Mouse (Mus musculus): ENCODE results near the gene Usp29. TPM values are rescaled to one million over a fixed set of nuclear protein-coding genes. Genes with fewer than 3 reads are reported as not detected.

Usp29 gene
- total and polyA plus RNA-seq, 3 experiments: not detected

GRCm38 (mm10) chr7:6868831-6869230, 138.5 kb downstream of the Usp29 start:
- peaks cover 28% of the 10 kb centered on the region for H3K9me3 ChIP-seq (replicated peaks; ENCODE audit: low read length)
- dilution Hi-C loops (cut with MboI; ENCODE audit: extremely low pct_ligation_motif_present, extremely low pct_unique_long_range_greater_than_20kb, low sequenced_read_pairs) (no loop called here), in situ Hi-C loops (cut with MboI; ENCODE audit: low pct_ligation_motif_present, low pct_unique_long_range_greater_than_20kb, low sequenced_read_pairs) (no loop called here)

GRCm38 (mm10) chr7:6869556-6869955, 139.2 kb downstream of the Usp29 start:
- in situ Hi-C loops (cut with MboI; ENCODE audit: low pct_ligation_motif_present, low pct_unique_long_range_greater_than_20kb, low sequenced_read_pairs): no loop called here
- H3K27ac ChIP-seq (ENCODE audit: insufficient read depth, low read depth): no peak overlapping the region
- no peak overlapping the region for H3K9ac ChIP-seq (ENCODE audit: insufficient read depth, low read depth)
- no peak overlapping the region for H3K4me2 ChIP-seq (ENCODE audit: insufficient read depth, low read depth, poor library complexity, severe bottlenecking)
- no peaks in the 10 kb centered on the region for H3K4me1 ChIP-seq (ENCODE audit: control insufficient read depth in 1 of 2, insufficient read depth in 2 of 2)
- H3K79me2 ChIP-seq (replicated peaks; ENCODE audit: control insufficient read depth, extremely low read depth, insufficient read depth, poor library complexity, severe bottlenecking): no peaks in the 10 kb centered on the region
- H3K27me3 ChIP-seq (replicated peaks): no peaks in the 10 kb centered on the region
- TF ChIP-seq ETS1 (conservative IDR thresholded peaks at IDR 0.05; ENCODE audit: low read depth, low read length): no peak
- no peak for TF ChIP-seq MEF2A (IDR thresholded peaks at IDR 0.05; ENCODE audit: borderline replicate concordance, low read depth, low read length)
- TF ChIP-seq ZNF384 (IDR thresholded peaks at IDR 0.05; ENCODE audit: low read depth, low read length): no peak
- TF ChIP-seq UBTF (IDR thresholded peaks at IDR 0.05; ENCODE audit: low read depth, low read length): no peak
- no peak for TF ChIP-seq MYC (IDR thresholded peaks at IDR 0.05; ENCODE audit: low read depth, low read length)
- TF ChIP-seq ZC3H11A (IDR thresholded peaks at IDR 0.05; ENCODE audit: low read depth, low read length): no peak
- TF ChIP-seq RAD21 (IDR thresholded peaks at IDR 0.05; ENCODE audit: low read depth, low read length): no peak
- no peak for TF ChIP-seq HCFC1 (IDR thresholded peaks at IDR 0.05; ENCODE audit: low read depth, low read length)
- no peaks in the 10 kb centered on the region for H3K36me3 ChIP-seq (replicated peaks in 1 of 2; ENCODE audit: control insufficient read depth in 1 of 2, insufficient read depth in 1 of 2, low read length in 1 of 2)
- no peak overlapping the region for H3K4me3 ChIP-seq (replicated peaks in 1 of 3; ENCODE audit: low read depth in 2 of 3, low read length in 2 of 3, poor library complexity in 1 of 3)
- H3K9me3 ChIP-seq (replicated peaks; ENCODE audit: low read length): peaks cover 32% of the 10 kb centered on the region
- dilution Hi-C loops (cut with MboI; ENCODE audit: extremely low pct_ligation_motif_present, extremely low pct_unique_long_range_greater_than_20kb, low sequenced_read_pairs): no loop called here
- peak; percentile 6 for DNase-seq (ENCODE audit: extremely low read depth)

More at GRCm38 (mm10) chr7:6868831-6869230, 138.5 kb downstream of the Usp29 start:
- Histone ChIP-seq H3K27ac (ENCODE audit: insufficient read depth, low read depth) (no peak overlapping the region), H3K79me2 (replicated peaks; ENCODE audit: control insufficient read depth, extremely low read depth, insufficient read depth, poor library complexity, severe bottlenecking) (no peaks in the 10 kb centered on the region), H3K27me3 (replicated peaks) (no peaks in the 10 kb centered on the region), H3K9ac (ENCODE audit: insufficient read depth, low read depth) (no peak overlapping the region), H3K4me1 (ENCODE audit: control insufficient read depth in 1 of 2, insufficient read depth in 2 of 2) (no peaks in the 10 kb centered on the region), H3K4me3 (replicated peaks in 1 of 3; ENCODE audit: low read depth in 2 of 3, low read length in 2 of 3, poor library complexity in 1 of 3) (no peak overlapping the region), H3K4me2 (ENCODE audit: insufficient read depth, low read depth, poor library complexity, severe bottlenecking) (no peak overlapping the region), H3K36me3 (replicated peaks in 1 of 2; ENCODE audit: control insufficient read depth in 1 of 2, insufficient read depth in 1 of 2, low read length in 1 of 2) (no peaks in the 10 kb centered on the region)
- peak; percentile 35 for DNase-seq (ENCODE audit: extremely low read depth)
- TF ChIP-seq BHLHE40 (IDR thresholded peaks at IDR 0.05; ENCODE audit: low read depth, low read length) (no peak), JUND (conservative IDR thresholded peaks at IDR 0.05; ENCODE audit: low read depth, low read length) (no peak), KAT2A (IDR thresholded peaks at IDR 0.05; ENCODE audit: insufficient replicate concordance, low read length) (no peak), MAFK (IDR thresholded peaks at IDR 0.05; ENCODE audit: insufficient replicate concordance, low read length) (no peak), CHD1 (IDR thresholded peaks at IDR 0.05; ENCODE audit: low read depth, low read length) (no peak), UBTF (IDR thresholded peaks at IDR 0.05; ENCODE audit: low read depth, low read length) (no peak), GABPA (IDR thresholded peaks at IDR 0.05; ENCODE audit: insufficient replicate concordance, low read depth, low read length) (no peak), MEF2A (IDR thresholded peaks at IDR 0.05; ENCODE audit: borderline replicate concordance, low read depth, low read length) (no peak), ELF1 (IDR thresholded peaks at IDR 0.05; ENCODE audit: low read depth, low read length) (no peak), CTCF (conservative IDR thresholded peaks at IDR 0.05 in 1 of 2, IDR thresholded peaks at IDR 0.05 in 1 of 2; ENCODE audit: low read depth in 2 of 2, low read length in 2 of 2) (no peak), IRF4 (IDR thresholded peaks at IDR 0.05; ENCODE audit: low read depth, low read length) (peak; percentile 71; the same call in 1 of the 2 replicates), ETS1 (conservative IDR thresholded peaks at IDR 0.05; ENCODE audit: low read depth, low read length) (peak; percentile 24; the same call in 1 of the 2 replicates), ZNF384 (IDR thresholded peaks at IDR 0.05; ENCODE audit: low read depth, low read length) (no peak), JUN (IDR thresholded peaks at IDR 0.05; ENCODE audit: insufficient read depth, low read depth, low read length) (peak; percentile 22; the same call in 1 of the 2 replicates), SMC3 (IDR thresholded peaks at IDR 0.05; ENCODE audit: low read depth, low read length) (no peak), EP300 (IDR thresholded peaks at IDR 0.05; ENCODE audit: low read length) (peak; percentile 67), HCFC1 (IDR thresholded peaks at IDR 0.05; ENCODE audit: low read depth, low read length) (no peak), TBP (conservative IDR thresholded peaks at IDR 0.05; ENCODE audit: low read depth, low read length) (no peak), USF2 (conservative IDR thresholded peaks at IDR 0.05; ENCODE audit: low read depth, low read length) (no peak)

Data from CH12.LX (cell line).